Mouse (Mus musculus) heart, postnatal 10 days (tissue): ENCODE results near the gene Tiam1. TPM values are rescaled to one million over a fixed set of nuclear protein-coding genes. Genes with fewer than 3 reads are reported as not detected.

Source experiments
- DNase-seq, 2 experiments: peaks; one replicate each; pipeline ENCODE4 v3.0.0; 2021
- intact Hi-C: fragments of 180-260 bp; cut with DNase I; formaldehyde crosslinking; loops from one replicate; pipeline ENCODE4 v1.15.1; 2025
- total RNA-seq, 2 experiments: library from RNA; stranded (reverse); gene quantifications; 2 replicates each; pipeline ENCODE4 v1.2.3; 2021

The Tiam1 gene
- total RNA-seq, 2 experiments from 2014 or later, result 11.4 to 12.0 TPM

DNA sequence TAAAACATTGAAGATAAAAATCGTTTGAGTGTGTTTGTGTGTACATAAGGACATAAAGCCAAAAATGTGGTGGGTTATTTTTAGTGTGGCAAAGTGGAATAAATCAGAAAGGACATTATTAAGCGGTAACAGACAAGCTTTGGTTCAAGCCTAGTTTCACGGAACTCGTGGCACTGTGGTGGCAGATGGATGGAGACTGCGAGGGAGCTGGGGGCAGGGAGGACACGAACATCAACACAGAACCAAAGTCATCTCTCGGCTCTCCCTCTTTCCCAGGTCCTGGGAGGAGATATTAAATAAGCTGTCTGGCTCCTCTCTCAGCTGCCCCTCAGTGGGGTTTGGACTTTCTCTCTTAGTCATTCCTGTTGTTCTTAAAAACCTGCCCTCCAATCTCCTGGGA is 215.0 kb downstream of the Tiam1 start:
- intact Hi-C loops, result no loop called here
- no peak for DNase-seq

DNA sequence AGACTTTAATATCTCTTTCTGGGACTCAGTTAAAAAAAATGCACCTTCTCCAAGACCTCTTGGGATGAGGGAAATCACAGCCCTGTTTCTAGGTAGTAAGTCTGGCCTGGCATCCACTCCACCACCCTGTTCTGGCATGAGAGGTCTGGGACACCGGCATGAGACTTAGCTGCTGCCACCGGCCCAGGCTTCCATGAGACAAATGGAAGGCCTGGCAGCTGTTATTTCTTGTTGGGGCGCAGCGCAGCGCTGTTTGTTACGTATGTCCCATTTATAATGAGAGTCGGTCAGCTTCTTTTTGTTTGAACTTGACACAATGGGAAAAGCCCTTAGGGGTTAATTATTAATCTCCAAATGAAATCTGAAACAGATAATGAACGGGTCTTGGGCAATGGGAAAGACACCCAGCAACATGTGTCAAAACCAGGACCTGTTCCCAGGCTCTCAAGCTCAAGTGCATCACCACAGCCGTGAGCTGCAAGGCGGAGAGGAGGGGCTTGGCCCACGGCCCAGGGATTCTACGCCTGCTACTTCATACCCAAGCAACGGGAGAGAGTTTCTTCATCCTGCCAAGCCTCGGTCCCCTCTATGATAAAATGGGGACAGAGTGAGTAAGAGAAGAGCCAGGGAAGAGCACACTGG is 219.2 kb downstream of the Tiam1 start:
- intact Hi-C loops, result no loop called here
- DNase-seq, result peak; percentile 62 to 64

DNA sequence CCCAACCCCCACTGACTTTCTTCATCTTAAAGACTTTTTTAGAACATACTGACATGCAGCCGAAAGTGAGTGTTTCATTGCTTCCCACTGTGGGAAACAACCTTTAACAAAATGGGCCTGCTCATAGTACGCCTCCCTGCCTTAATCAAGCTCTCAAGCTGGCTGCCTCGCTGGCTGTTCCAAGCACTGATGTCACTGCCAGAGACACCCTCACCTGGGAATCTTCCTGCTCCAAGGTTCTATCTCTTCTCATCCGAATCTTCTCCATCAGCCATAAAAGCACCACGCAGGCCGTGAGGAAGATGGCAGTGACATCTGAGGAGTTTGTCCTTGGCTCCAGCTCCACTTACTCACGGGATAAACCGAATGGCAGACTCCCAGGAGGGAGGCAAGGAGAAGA is 220.3 kb downstream of the Tiam1 start:
- DNase-seq, result no peak
- intact Hi-C loops, result no loop called here

DNA sequence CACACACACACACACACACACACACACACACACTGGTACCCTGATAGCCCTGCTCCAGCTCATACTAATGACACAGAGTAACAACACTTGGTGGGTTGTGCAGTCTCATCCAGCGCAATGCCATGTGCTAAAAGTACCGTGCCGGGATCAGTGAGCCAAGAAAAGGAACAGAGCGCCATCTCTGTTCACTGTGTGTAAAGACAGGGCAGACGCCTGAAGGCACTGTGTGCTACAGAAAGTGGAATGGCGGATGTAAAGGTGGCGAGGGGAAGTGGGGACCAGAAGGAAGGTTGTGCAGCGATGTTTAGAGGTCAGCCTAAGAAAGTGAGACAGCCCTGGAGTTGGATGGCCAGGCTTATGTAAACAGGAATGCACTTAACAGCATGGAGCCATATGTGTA is 221.1 kb downstream of the Tiam1 start:
- intact Hi-C loops, result no loop called here
- no peak for DNase-seq

DNA sequence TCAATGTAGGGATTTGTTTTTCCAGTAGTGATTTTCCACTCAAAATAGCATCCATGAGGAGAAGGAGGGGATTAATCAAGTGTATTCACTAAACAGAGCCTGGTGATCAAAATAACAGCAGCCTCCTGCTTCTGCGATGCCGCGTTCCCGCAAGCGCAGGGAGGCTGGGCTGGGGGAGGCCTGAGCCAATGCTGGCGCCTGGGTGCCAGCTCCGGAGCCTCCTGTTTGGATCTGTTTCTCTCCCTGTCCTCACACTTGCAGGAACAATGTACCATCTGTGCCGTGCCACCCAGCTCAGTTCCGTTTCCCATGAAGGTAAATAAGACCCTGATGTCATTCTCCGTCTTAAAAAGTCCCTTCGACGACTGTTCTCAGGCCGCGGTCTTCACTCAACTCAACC is 222.2 kb downstream of the Tiam1 start:
- no peak for DNase-seq
- intact Hi-C loops, result no loop called here

DNA sequence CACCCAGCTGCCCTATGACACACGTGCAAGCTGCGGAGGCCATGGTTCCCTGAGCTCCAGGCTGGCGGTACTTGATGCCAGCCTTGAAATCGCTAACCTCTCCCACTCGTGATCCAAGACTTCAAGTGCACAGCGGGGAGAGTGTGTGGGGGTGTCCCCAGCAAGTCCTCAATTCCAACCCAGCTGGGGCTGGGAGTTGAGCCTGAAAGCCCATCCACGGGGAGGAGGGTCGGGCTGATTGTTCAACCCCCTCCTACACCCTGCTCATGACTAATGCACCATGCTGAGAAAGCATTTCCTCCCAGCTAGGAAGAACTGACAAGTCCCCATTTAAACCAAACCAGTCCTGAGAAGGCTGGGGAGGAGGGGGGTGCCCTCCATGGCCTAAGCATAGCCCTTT is 223.2 kb downstream of the Tiam1 start:
- intact Hi-C loops, result no loop called here
- DNase-seq, result no peak

DNA sequence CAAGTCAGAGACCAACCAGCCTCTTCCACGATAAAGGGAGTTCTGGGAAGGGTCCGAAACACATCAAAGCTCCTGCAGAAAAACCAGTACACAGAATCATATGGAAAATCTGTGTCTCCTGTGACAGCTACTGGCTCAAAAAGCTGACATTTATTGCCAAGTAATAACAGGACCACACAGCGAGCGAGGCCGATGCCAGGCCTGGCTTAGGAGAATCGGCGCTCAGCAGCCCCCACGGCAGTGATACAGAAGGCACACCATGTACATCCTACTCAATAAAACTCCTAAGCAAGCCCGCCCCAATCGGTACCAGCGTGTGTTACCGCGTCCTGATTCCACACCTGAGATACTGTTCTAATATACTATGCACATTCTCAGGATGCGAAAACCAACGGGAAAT is 226.2 kb downstream of the Tiam1 start:
- no peak for DNase-seq
- intact Hi-C loops, result no loop called here

DNA sequence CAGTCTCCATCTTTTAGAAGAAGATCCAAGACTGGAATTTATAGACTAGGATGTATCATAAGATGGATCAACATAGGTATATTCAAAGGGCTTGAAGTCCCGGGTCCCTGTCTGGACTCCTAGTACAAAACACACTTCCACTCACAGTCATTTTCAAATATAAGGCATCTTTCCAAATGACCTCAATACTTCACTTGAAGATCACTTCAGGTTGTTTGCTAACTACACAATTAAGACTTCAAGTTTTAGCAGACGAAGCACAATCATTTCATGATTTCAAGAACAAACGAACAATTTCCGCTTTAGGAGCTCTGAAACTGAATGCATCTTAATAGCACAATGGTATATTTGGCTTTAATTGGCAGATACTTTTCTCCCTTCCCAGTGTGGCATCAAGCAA is 228.6 kb downstream of the Tiam1 start:
- intact Hi-C loops, result no loop called here

DNA sequence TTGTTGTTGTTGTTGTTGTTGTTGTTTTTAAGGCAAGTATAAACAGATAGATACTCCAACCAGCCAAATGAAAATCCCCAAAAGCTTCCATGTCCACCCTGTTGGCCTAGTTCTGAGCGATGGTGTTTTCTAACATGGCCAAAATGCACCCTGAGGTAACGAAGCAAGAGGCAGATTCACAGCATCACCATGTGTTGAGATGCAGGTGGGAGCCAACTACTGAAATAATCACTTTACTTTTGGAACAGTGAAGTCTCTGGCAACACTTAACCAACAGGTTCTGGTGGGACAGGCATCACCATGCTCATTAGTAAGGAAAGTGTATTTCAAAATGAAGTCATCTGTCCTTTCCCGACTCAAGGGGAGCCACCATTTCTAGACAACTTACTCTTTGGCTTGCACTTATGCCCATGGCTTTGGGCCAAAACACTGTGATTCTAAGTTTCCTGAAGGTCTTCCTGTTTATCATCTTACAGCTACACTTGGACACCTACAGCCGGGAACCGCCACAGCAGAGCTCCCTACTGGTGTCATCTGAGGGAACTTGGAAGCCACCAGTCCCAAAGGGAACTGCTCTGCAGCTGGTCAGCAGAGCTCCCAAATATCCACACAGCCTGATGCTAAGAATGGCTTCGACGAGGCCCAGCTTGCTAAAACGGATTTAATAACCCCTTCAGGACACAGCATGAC is 230.7 kb downstream of the Tiam1 start:
- peak; percentile 55 to 56 for DNase-seq
- intact Hi-C loops, result no loop called here

More for the DNA sequence above, 228.6 kb downstream of the Tiam1 start:
- no peak for DNase-seq

DNA sequence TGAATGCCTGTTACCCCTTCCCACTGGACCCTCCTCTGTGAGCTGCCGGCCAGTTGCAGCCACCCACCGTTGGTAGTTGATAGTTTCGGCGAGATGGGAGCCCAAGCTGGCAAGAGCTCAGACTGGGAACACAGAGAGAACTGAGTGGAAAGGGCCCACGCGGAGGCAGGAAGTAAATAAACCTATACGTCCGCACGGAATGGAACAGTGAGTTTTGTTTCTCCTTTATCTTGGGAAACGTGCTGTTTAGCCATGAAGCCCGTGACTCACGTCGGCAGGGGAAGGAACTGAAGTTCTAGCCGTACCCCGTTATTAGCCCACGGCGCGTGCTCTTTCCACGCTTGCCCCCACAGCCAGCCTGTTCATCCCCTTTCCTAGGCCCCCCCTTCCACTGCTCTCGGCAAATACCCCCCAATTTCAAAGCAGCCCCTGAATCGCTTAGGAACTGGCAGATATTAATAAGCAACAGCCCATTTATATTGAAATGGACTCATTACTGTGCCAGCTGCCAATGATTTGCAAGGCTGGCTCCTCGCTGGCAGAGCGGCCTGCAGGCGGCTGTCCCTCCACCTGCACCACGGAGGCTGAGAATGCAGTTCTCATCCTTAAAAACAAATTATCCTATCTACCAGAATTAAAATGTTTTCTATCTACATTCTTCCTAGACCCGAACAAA is 234.0 kb downstream of the Tiam1 start:
- no peak for DNase-seq
- intact Hi-C loops, result no loop called here

DNA sequence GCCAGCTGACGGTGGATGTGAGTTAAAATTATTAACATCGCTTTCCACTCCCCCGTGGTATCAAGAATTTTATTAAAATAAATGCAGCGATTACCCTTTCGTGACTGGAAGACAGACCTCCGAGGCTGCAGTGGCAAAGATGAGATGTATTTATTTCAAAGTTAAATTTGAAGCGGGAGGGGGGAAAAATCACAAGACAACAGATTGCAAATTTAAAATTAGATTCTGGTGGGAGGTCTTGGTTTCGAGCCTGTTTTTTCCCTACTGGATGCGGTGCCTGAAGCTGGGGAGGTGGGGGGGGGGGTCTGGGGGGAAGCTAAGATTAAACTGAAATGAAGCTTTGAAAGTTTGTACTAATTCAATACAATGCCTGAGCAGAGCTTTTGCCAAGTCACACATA is 235.9 kb downstream of the Tiam1 start:
- intact Hi-C loops, result no loop called here
- no peak for DNase-seq

DNA sequence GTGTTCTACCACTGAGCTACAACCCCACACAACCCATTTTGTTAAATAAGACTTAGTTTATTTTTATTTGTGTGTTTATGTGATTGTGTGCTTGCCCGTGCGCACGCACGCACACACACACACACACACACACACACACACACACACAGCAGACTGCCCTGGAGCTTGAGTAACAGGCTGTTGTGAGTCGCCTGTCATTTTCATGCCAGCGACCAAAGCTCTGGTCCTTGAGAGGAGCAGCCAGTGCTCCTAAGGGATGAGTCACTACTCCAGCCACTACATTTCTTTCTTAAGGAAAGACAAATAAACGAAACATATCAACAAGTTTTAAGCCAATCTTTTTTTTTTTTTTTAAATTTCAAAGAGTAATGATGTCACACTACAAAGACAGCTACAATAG is 236.7 kb downstream of the Tiam1 start:
- intact Hi-C loops, result no loop called here
- no peak for DNase-seq

DNA sequence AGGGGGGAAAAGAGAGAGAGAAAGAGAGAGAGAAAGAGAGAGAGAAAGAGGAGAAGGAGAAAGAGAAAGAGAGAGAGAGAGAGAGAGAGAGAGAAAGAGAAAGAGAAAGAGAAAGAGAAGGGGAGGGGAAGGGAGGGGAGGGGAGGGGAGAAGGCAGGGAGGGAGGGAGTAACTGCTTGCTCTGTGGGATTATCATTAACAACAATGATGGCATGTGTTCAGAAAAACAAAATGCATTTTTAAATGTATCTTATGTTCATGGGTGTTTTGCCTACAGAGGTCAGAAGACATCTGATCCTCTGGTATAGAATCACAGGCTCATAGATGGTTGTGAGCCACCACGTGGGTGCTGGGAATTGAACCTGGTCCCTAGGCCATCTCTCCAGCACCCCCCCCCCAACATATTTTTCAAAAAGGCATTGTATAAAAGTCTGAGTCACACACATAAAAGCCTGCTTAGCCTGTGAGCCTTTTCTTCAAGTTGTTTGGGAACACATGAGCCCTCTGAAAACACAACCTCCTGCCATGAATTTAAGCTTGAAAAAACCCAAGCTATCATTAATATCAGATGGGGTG is 237.8 kb downstream of the Tiam1 start:
- DNase-seq, result no peak
- intact Hi-C loops, result no loop called here

DNA sequence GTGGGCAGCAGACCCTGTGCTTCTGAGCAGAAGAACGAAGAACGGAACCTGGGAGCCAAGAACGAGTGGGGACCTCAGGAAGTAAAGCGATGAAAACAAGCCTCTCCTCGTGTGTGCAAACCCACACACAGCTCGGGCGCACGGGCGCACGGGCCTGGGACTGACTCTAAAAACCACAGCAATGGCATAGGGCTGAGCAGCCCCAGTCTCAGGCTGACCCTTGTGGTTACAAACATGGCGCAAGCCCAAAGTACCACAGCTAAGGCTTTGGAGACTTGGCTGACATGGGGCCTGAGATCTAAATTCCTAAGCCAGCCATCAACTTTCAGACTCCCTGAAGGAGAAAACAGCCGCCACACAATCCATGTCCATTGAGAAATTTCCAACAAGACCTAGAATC is 239.4 kb downstream of the Tiam1 start:
- intact Hi-C loops, result no loop called here

DNA sequence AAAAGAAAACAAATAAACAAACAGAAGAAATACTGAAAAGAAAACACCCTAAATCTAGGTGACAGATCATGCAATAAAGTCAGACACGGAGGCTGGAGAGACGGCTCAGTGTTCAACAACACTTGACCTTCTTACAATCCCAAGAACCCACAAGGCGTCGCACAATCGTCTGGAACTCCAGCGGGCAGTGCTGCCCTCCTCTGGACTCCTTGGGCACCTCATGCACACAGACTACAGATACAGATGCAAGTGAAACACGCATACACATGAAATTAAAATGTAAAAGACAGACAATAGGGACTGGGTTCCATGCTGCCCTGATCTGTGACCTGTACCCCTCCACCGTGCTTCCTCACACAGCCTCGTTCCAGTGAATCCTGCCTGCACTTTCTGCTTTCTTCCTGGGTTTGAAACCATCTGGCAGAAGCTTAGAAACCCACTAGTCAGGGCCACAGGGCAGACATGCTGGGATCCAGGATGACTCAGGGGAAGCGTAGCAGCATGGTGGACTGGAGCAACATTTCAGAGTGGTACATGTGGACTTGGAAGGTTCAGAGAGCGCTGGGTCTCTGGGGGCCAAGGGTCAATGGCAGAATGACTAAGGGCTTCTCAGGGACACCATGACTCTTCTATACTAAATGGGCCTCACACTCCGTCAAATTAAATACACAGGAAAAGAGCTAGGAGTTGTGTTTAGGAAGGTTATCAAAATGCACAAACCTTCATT is 240.8 kb downstream of the Tiam1 start:
- intact Hi-C loops, result no loop called here
- no peak for DNase-seq

More for the DNA sequence above, 239.4 kb downstream of the Tiam1 start:
- DNase-seq, result no peak

DNA sequence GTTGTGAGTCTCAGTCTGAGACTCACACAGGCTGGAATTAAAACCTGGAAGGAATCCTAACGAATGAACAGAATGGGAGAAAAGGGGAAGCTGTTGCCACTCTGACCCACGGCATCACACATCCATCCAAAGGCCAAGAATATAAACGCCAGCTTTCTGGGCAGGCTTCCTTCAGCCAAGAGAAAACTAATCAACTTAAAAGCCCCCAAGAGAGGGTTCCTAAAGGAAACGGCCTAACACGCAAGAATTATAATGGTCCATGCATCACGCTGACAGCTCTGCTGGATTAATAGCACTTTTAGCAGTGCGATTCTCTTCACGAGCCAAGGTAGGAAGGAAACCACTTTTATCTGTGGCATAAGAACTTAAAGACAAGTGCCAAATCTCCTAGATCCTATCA is 242.9 kb downstream of the Tiam1 start:
- intact Hi-C loops, result no loop called here
- no peak for DNase-seq

DNA sequence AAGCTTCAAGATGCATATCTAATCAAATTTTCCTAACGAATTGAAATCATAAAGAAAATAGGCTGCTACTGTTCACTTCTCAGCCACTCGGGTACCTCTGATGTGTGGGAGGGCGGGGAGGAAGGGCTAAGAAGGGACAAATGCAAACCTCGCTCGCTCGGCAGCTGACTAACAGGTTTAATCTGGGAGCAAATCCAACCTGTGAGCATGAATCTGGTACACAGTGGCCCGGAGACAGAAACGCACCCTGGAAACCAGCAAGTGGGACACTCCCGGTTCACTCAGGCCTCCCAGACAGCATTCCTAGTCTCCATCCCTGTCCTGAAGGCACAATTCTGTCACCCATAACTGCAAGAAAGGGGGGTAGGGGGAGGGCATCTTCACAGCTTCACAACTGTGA is 244.4 kb downstream of the Tiam1 start:
- intact Hi-C loops, result no loop called here
- DNase-seq, result no peak

DNA sequence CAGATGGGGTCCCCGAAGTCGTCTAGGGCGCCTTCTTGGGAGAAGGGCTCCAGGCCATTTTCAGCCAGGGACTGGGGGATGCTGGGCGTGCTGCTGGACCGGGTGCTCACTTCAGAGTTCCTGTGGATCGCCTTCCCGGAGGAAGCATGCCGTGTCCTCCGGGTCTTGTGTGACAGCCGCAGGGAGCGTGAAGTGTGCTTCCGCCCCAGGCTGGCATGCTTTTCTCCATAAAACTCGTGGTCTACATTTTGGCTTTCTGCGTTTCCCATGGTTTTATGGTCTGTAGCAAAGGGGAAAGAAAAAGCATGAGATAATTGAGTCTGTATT is 245.3 kb downstream of the Tiam1 start:
- no peak for DNase-seq
- intact Hi-C loops, result no loop called here

DNA sequence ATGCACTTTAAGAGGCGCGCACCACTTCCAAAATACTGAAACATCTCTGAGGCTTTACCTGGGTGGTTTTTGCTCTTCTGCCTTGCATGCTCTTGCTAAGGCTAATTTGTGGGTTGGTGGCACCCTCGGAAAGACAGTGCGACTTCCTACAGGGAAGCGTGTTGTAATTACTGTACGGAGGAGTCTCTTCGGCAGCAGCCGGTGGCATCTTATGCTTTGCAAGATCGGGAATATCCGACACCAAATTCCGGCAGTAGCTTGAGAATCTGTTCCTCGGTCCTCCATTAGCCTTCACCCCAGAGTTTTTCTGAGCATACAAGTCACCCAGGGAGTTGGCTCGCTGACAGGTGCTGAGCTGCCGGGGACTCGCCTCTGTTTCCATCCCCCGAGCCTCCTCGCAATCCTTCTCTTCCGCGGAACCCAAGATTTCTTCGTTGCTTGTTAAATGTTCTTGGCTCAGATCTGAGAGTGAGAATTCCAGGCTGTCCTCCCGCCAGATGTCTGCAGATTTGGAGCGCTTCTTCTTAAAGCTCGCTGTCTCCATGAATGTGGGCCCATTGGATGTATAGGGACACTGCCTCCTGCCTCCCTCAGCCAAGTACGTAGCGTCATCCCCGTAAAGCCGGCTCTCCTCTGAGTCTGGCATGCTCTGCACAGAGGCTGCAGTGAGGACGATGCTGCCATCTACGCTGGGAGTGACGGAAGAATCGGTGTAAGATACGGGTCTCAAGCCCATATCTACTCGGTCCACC is 245.8 kb downstream of the Tiam1 start:
- no peak for DNase-seq
- intact Hi-C loops, result no loop called here

DNA sequence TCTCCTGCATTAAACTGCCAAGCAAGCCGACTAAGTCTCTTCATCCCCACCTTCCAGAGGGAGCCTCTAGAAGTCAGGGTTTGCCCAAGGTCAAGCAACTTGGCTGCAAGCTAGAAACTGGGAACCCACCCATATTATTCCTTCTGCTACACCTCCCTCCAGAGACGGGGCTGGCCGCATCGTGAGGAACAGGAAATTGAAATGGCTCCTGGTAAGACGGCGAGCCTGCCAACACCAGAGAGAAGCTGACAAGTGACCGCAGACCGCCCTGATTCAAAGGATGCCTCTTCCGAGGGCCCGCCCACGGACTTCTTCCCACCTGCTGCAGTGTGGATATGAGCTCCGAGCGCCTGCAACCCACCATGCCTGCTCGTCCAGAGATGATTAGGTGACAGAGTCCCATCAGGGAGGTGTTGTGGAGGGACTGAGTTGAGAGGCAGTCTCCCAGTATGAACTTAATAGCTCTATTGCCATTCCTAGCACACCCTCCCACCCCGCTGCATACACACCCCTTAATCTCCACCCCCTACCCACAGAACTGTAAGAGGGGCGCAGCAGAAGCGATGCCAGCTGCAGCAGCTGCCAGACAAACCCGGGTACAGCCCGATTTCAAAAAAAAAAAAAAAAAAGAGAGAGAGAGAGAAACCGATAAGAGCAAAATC is 246.6 kb downstream of the Tiam1 start:
- intact Hi-C loops, result no loop called here
- DNase-seq, result peak; percentile 34 to 39
